Mouse (Mus musculus) spleen, adult 12 weeks (tissue): ENCODE data around the gene Tmem97.

Experiments used
- DNase-seq: peaks from one replicate; pipeline ENCODE4 v3.0.0; 2022; ENCODE audit warnings: low spot score

Tmem97 gene

GRCm38 (mm10) chr11:78512025-78512957 lies 38.3 kb downstream of the Tmem97 start, which contains the start of the genes Tmem199 and Poldip2:
TSS of gene Tmem199 (minus strand) at chr11:78512172.
TSS of gene Poldip2 (plus strand) at chr11:78512193.
- peak; percentile 76 for DNase-seq

GRCm38 (mm10) chr11:78509148-78509547 lies 41.4 kb downstream of the Tmem97 start:
- no peak for DNase-seq

- no peak for DNase-seq
These were observed 45.1 kb downstream of the Tmem97 start for GRCm38 (mm10) chr11:78505430-78505829.

GRCm38 (mm10) chr11:78502909-78503650 lies 47.5 kb downstream of the Tmem97 start, which contains the start of gene Sebox:
TSS of gene Sebox (plus strand) at chr11:78503447.
- DNase-seq, result no peak

GRCm38 (mm10) chr11:78501529-78501928 lies 49.0 kb downstream of the Tmem97 start:
- no peak for DNase-seq

- no peak for DNase-seq
These were observed 49.9 kb downstream of the Tmem97 start for GRCm38 (mm10) chr11:78500623-78501202.

GRCm38 (mm10) chr11:78499543-78499942 lies 51.0 kb downstream of the Tmem97 start:
- no peak for DNase-seq

- no peak for DNase-seq
These were observed 51.6 kb downstream of the Tmem97 start, which contains the start of gene Vtn for GRCm38 (mm10) chr11:78499004-78499403. TSS of gene Vtn (plus strand) at chr11:78499091.

GRCm38 (mm10) chr11:78497544-78498522 lies 52.7 kb downstream of the Tmem97 start, which contains the start of gene Sarm1:
TSS of gene Sarm1 (minus strand) at chr11:78497754.
- DNase-seq, result peak; percentile 87

GRCm38 (mm10) chr11:78497071-78497541 lies 53.5 kb downstream of the Tmem97 start:
- no peak for DNase-seq

- DNase-seq, result no peak
These were observed 54.7 kb downstream of the Tmem97 start for GRCm38 (mm10) chr11:78495904-78496303.
